Mouse (Mus musculus) cerebellum, adult (tissue): Measurements from ENCODE around the gene Ciao2a.

Experiments used
- ATAC-seq: cut with Nextera tagmentation; 2 replicates; pipeline ENCODE4 v1.9.2; 2017; ENCODE audit warnings: mild to moderate bottlenecking, moderate library complexity, mixed read lengths; ENCODE audit not compliant: insufficient number of reproducible peaks, low FRiP score, low TSS enrichment

The Ciao2a gene

DNA sequence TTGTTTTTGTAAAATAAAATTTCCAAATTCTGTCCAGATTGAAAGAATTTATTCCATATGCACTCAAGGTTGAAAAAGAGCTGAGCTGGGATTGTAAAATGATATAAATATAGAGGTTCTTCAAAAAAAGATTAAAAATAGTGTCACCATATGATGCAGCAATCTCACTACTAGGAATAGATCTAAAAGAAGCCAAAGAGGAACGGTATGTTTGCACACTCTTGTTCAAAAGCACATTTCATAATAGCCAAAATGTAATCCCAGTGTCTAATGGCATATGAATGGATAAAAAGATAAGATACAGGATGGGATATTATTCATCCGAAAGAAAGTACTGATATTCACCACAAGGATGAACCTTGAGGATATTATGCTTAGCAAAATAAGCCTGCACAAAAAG, 6.9 kb upstream of the Ciao2a start:
- ATAC-seq, result no peak

DNA sequence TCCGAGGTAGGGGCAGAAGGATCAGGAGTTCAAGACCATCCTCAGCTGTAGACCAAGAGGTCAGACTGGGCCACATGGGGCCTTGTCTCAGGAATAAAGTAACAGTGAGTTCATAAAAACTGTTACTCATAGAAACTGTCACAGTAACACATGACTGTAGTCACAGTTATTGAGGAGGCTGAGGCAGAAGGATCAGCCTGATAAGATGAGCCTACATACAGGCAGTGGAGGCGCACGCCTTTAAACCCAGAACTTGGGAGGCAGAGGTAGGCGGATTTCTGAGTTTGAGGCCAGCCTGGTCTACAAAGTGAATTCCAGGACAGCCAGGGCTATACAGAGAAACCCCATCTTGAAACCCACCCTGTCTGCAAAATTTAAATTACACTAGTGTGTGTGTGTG, 6.3 kb upstream of the Ciao2a start:
- no peak for ATAC-seq

DNA sequence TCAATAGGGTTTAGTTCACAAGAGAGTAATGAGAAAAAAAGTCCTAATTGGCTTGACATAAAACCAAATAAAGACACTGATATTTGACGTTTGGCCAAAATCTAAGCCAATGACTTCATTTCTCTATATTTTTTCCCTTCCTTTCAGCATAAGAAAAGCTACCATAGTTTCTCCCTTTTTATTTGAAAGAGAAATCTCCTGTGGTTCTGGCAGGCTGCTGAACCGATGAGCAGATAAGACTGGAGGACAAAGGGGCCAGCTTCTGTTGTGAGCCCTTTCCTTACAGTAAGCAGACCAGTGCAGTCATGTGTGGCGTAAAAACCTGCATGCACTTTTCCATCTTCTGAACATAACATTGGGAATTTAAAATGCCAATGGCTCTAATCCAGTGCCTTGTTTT, 5.5 kb upstream of the Ciao2a start:
- no peak for ATAC-seq

DNA sequence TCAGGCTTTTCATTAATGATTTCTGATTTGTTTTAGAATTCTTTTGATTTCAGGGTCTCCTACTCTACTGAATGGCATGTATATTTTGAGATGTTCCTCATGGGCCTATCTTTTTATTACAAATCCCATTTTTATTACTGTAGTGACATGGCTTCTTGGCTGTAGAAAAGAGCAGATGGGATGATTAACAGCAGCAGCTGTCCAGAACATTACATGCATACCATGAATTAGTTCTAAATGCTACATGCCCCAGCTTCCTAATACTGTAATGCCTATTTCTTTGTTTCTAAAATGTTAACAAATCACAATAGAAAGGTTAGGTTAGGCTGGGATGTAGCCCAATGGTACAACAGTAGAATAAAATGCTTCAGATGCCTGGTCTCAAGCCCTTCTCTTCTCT, 5.0 kb upstream of the Ciao2a start:
- no peak for ATAC-seq

DNA sequence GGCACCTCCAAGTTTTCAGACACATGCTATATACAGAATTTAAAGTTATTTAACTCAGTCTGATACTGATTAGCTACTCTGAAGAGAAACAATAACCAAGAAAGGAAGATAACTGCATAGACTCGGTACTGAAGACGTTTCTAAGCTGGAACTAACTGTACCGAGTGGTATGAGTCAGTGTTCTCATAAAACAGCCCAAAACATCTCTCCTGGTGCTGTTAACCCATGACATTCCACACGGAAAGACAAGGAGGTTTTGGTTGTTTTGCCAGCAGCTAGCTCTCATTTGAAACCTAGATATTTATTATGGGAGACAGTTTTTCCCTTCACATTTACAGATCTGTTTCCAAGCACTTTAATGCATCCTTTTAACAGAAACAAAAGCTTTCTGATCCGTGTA, 2.8 kb upstream of the Ciao2a start:
- no peak for ATAC-seq

DNA sequence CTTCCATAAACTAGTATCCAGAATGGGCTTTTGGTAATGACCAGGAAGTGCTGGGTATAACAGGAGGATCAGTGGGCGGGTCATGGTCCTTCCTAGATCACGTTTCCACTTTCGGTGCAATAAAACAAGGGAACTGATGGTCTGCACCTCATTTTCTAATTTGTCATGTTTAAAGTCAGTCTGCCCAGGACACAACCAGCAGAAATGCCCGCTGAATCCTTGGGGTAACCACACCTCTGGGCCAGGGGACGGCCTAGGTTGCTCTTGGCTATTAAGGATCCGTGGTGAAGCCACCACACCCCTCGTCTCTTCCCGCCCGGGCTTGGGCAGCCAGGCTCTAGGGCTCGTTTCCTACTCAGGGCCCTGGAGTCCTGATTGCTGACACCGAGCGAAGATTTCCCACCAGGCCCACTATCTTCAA, 2.3 kb upstream of the Ciao2a start:
- ATAC-seq, result peak; percentile 10; the same call in 1 of the 2 replicates

DNA sequence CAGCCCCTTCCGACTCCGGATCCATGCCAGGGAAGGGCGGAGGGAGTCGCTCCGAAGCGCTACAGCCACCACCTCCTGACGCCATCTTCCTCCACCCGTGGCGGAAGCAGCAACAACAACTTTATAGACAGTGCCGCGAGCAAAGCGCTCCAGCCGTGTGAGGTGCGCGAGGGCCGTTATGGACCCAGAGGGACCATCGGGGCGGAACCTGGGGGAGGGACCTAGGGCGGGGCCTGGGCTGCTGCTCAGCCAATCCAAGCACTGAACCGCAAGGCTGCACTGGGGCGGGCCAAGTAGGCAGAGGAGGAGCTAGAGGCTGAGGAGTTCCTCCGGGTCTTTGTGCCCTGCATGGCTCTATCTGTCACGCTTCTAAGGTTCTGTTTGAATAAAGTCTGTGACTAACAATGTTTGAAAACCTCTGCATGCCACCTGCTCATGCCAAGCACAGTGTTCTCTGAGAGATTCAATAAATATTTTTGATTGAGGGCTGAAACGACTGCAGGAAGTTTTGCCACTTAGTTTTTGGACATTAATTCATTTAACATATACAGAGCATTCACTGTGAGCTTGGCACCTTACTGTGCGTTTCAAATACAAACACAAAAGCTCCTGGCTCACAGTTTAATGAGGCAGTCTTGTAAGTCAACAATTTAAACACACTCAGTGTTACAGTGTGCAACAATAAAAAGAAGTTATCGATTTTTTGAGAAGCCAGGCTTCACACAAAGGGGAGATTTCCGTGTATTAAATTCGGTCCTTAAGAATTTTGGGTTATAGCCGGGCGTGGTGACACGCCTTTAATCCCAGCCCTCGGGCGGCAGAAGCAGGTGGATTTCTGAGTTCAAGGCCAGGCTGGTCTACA, 1.5 kb upstream of the Ciao2a start:
- peak; percentile 95 for ATAC-seq

DNA sequence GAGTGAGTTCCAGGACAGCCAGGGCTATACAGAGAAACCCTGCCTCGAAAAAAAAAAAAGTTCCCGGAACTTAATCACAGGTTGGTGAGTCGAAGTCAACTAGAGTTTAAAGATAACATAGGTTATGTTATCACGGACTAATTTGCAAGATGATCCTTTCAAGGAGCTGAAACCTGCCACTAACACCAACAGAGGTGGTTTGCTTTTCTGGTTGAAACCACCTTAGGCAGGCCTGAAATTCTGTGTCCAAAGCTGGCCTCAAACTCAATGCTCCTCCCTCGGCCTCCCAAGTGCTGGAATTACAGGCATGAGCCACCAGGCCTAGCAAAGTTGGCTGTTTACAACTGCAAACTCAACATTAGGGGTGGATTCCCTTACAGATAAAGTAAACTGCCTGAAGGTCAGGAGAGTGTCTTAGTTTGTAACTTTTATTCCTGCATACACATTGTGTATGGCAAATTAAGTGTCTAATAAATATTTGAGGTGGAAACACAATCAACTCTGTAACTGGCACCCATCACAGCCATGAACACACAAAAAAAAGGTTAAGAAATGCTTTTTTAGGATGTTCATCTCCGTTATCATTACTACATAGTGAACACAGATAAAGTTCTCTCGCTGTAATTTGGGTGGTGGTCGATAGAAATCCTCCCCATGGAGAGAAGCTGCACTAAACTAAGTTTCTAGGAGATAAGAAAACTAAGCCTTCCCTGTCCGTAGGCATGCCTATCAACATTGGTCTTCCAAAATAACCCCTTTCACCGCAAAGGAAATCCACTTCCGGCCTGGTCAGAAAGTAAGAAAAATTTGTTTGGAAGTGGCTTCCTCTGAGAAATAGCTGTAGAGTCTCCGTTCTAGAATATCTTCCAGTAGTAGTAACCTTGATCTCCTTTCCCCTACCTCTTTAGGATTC, 612 bp upstream of the Ciao2a start:
- no peak for ATAC-seq

DNA sequence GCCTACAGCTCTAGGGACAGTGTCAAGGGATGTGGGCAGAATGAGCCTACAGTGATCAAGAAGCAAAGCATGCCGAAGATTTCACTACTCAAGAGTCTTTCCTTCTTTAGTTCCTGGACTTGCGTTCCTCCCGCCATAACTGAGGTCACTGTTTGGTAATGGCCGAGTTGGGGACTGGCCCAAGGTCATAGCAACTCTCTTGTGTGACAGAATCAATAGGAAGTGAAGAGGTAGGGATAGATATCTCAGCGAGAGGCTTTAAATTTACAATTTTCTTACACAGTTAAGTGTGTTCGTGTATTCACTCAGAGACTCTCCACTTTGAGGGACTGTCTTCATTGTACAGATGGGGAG, 759 bp downstream of the Ciao2a start:
- no peak for ATAC-seq

DNA sequence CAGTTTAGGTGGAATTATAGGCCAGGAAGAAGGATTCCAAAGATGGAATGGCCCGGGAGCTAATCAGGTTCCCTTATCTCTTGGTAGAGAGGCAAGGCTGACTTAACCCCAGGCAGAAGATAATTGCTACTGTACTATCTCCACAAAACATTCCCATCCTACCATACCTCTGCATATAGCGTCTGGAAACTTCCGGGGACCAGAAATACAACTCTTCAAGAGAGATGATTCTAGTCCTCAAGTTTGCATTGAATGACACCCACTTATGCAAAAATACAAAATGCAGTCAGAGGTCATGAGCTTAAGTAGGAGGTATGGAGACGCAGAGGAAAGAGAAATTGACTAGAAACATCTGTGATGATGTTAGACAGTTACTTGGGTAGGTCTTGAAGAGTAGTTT, 1.5 kb downstream of the Ciao2a start:
- no peak for ATAC-seq

DNA sequence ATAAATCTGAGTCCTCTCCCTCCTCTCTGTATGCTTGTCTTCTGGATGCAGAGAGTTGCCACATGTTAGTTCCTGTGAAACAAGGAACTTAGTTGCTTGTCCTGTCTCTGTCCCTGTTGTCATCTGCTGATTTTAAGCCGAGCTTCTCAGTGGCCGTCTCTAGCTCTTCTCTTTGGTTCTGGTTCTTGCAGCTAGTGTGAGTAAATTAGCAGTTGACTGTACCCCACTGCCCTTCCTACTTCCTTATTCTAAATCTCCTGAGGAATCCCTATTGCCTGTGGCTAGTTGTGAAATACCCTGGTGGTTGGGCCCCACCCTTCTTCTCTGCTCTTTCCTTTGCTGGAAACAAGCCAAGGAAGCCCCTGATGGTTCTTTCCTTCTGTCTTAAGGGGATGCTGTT, 5.1 kb downstream of the Ciao2a start:
- ATAC-seq, result no peak

DNA sequence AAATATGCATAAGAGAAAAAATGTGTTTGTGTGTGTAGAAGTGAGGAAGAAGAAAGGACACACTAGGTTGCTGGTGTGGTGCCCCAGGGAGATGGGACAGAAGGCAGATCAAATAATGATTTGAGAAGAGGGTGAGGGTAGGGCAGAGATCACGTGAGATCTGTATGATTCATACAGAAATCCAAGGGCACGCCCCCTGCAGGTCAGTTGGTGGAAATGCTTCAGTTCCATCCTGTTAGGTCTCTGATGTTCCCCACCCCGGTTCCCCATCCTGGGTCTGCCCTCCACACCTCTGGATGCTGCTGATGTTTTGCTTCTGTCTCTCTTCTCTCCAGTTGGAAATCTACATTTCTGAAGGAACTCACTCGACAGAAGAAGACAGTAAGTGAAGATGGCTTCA, 9.6 kb downstream of the Ciao2a start:
- no peak for ATAC-seq

DNA sequence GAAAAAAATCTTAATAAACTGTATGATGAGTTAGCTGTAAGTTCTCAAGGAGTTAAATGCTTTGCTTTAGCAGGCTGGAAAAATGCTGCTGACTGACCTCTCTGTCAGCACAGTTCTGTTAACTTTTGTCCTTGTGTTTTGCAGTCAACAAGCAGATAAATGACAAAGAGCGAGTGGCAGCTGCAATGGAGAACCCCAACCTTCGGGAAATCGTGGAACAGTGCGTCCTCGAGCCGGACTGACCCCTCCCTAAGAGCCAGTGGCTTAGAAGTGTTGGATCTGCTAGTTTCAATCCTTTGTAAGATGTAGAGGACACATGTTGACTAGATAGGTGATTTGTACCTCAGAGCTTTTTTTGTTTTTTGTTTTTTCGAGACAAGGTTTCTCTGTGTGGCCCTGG, 11.8 kb downstream of the Ciao2a start:
- no peak for ATAC-seq

DNA sequence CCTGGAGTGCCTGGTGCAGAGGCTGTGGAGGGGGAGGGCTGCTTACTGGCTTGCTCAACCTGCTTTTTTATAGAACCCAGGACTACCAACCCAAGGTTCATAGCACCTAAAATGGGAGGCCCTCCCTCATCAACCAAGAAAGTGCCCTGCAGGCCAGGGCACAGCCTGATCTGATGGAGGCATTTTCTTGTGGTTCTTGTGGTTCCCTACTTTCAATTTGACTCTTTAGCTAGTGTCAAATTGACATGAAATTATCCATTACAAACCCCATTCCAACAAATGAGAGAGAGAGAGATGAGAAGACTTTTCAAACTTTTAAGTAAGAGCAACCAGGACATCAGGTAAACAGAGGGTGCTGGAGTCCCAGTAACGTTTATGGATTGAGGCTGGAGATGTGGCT, 15.9 kb downstream of the Ciao2a start:
- ATAC-seq, result no peak

DNA sequence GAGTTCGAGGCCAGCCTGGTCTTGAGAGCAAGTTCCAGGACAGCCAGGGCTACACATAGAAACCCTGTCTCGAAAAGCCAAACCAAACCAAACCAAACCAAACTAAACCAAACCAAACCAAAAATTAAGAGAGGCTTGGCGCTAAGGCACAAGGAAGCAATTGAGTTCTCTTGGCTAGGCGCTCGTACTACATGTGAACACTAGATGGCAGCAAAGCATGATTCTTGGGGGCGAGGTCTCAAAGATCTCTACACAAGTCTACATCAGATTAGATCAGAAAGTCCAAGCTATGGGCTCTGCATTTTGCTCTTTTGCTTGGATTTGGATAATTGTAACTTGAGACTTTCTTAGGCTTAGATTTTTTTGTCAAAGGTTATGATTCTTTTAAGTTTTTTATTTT, 17.8 kb downstream of the Ciao2a start:
- no peak for ATAC-seq

DNA sequence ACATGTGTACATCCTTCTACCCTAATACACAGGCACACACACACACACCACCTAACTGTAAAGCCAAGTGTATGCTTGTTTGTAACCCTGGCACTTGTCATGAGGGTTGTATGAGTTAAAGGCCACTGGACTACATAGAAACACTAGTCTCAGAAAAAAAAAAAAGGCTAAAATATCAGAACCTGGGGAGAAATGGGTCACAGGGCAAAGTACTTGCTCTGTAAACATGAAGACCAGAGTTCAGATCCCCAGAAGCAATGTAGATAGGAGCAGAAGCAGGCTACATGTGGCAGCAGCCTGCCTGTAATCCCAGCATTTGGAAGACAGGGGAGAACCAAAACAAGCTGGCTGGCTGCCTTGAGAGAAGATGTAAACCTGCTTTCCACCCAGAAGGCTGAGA, 19.7 kb downstream of the Ciao2a start:
- ATAC-seq, result no peak

DNA sequence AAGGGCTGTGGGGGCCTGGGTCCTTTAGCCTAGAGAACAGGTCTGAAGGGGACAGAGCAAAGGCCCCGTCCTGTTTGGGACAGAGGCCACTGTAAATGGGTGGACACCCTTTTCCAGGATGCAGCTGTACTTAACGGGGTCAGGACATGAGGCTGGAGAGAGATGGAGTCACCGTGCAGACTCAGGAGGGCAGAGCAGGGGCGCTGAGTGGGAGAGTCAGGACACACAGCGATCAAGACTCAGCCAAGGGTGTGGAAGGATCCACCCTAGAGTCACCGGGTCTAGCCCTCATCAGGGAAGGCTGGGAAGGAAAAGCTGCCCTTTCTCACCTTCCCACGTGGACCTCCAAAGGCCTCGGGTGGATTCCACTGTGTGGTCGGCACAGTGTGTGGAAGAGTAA, 25.6 kb downstream of the Ciao2a start:
- ATAC-seq, result no peak

DNA sequence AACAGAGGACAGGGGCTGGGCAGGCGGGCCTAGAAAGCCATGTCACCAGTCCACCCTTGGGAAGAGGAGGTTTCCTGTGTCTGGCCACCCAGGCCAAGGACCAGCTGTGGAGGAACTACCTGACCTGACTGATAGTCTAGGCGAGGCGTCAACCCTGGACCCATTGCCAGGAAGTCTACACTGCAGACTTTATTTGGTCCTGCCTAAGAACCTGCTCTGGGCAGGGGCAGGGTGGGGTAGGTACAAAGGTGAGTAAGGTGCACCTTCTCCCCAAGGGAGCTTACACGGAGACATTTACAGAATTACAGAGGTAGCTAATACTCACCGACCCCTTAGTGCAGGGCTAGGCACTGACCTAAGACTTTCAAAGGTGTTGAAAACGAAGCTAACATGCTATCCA, 27.2 kb downstream of the Ciao2a start:
- ATAC-seq, result no peak

DNA sequence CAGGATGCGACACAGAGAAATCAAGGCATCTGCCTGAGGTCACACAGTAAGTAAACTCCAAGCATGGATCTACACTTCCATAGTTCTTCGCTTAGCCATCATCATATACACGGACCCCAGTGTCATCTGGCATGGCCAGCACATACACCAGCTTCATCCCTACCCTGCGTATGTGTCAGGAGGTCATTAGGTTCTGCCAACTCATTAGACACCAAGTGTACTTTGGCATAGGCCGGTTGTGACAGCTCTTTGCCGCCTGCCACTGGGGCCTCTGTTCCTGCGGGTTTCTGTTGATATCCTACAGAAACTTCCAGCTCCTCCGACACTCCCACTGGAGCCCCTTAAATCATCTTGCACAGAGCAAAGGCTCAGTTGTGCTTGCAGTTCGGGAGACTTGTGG, 27.6 kb downstream of the Ciao2a start:
- ATAC-seq, result no peak

DNA sequence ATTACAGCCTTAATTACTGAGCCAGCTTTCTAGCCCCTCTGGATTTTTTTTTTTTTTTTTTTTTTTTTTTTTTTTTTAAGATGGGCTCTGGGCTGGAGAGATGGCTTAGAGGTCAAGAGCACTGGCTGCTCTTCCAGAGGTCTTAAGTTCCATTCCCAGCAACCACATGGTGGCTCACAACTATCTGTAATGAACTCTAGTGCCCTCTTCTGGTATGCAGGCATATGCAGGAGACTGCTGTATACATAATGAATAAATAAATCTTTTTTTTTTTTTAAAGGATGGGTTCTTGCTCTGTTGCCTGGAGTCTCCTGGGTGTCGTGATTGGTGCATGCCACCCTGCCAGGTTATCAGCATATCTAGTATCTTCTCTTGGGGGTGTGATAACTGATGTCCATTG, 29.1 kb downstream of the Ciao2a start:
- no peak for ATAC-seq

DNA sequence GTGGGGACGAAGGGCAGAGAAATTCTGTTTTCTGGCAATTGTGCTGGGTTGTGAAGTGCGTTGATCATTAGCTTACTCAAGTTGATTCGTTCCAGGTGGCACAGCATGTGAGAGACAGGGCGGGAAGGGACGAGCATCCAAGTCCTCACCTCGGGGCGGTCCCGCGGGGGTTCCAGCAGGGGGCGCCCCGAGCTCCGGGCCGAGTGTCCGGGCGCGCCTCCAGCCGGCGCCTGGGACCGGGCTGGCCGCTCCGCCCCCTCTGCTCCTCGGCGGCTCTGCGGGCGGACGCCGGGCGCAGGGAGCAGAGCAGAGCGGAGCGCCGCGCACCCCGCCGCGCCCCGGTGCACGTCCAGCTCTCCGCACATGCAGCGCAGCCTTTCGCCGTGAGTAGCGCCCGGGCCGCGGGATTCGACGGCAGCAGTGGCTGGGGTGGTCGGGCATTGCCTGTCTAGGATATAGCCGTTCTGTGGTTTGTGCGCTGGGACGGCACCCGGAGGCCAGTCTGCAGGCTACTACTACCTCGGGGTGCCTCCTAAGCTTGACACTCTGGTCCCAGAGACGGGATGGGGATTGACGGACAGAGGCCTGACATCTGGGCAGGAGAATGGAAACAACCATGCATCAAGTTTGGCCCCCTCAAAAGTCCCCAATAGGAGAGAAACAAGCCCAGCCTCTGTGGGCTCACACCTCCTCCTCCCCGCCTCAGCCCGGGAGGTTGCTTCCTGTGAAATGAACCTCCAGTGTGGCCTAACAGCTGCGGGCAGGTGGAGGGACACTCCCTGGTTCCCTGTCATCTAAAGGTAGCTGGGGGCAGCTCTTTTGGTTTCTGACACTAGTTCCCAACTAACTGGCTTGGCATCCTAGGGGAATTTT, 31.8 kb downstream of the Ciao2a start, which contains the start of gene Dapk2:
TSS of gene Dapk2 (plus strand) at position 266 of the 873 bp plus-strand sequence.
- ATAC-seq, result no peak
